ENCODE assay signal across 24 mouse cellular contexts in the genomic region with DNA sequence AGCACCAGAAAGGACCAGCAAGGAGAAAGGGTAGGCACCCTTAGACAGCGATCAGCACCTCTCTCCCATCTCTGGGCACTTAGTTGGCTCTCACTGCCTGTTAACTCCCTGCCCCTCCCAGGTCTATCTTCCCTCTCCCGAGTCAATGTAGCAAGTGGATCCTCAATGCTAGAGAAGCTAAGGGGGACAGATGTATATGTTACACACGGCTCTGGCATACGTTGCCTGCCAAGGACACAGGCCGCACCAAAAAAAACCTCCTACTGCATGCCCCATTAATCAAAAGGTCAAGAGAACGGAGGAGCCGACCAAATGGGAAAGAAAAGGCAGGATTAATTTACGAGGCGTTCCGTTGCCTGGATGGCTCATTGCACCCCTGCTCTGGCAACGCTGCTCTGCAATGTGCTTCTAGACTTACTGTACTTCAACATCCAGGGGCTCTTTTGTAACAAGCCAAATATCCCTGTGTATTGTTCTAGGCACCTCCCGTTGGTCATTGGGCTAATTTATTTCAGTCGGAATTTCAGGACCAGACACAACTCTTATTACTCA. TPM values are rescaled to one million over a fixed set of nuclear protein-coding genes. Genes with fewer than 3 reads are reported as not detected.
A peak's percentile ranks its signal among the peaks of the same experiment; 100 is the strongest.
DNase-seq lines count a peak whose midpoint lies in the region; ATAC-seq and TF ChIP-seq lines count a peak whose summit lies in the region.
"Had no signal": no experiment of that assay in that cellular context is flagged by ENCODE, and none has a peak within 500 bp of the region (broad histone marks: within the 10 kb centered on the region; RNA-seq: fewer than 3 reads in every experiment).

No protein-coding gene starts in this region.

- ATAC-seq in forebrain, embryonic 14.5 days = no peak
- no peak for ATAC-seq in forebrain, postnatal 0 days
- ATAC-seq in midbrain, postnatal 0 days (ENCODE audit: low FRiP score) = no peak
- ATAC-seq in midbrain, embryonic 11.5 days (ENCODE audit: low FRiP score) = no peak
- ATAC-seq: intestine, postnatal 0 days; Patski had no signal

- H3K9me3 ChIP-seq in forebrain, embryonic 14.5 days (replicated peaks; ENCODE audit: control insufficient read depth, low read length) = no peaks in the 10 kb centered on the region
- no peaks in the 10 kb centered on the region for H3K9me3 ChIP-seq in forebrain, postnatal 0 days (ENCODE audit: low read length)
- H3K9me3 ChIP-seq in midbrain, postnatal 0 days (ENCODE audit: low read length) = no peaks in the 10 kb centered on the region
- H3K9me3 ChIP-seq in midbrain, embryonic 11.5 days (ENCODE audit: control insufficient read depth, low read length) = no peaks in the 10 kb centered on the region
- no peaks in the 10 kb centered on the region for H3K9me3 ChIP-seq in limb, embryonic 10.5 days (replicated peaks)
- H3K9me3 ChIP-seq: embryonic facial prominence, embryonic 15.5 days; forebrain, embryonic 10.5 days; limb, embryonic 15.5 days had no signal

- no peak for TF ChIP-seq CTCF in forebrain, postnatal 0 days (IDR thresholded peaks at IDR 0.05; ENCODE audit: low read depth)
- TF ChIP-seq CTCF in midbrain, postnatal 0 days (IDR thresholded peaks at IDR 0.05) = no peak

- WGBS in forebrain, embryonic 14.5 days = 45% methylated on average over 13 of the region's 13 CpGs
- WGBS in forebrain, postnatal 0 days = 37% methylated on average over 13 of the region's 13 CpGs
- 37% methylated on average over 13 of the region's 13 CpGs for WGBS in midbrain, postnatal 0 days
- 47% methylated on average over 13 of the region's 13 CpGs for WGBS in midbrain, embryonic 11.5 days
- 25% methylated on average over 13 of the region's 13 CpGs for WGBS in limb, embryonic 10.5 days

- H3K4me1 ChIP-seq in forebrain, embryonic 14.5 days (ENCODE audit: control insufficient read depth, insufficient read depth, low read length) = no peaks in the 10 kb centered on the region
- no peaks in the 10 kb centered on the region for H3K4me1 ChIP-seq in forebrain, postnatal 0 days (ENCODE audit: insufficient read depth)
- H3K4me1 ChIP-seq in midbrain, postnatal 0 days (ENCODE audit: insufficient read depth, low read length) = no peaks in the 10 kb centered on the region
- H3K4me1 ChIP-seq in midbrain, embryonic 11.5 days (ENCODE audit: control insufficient read depth, insufficient read depth, low read length) = no peaks in the 10 kb centered on the region
- peaks cover 16% of the 10 kb centered on the region for H3K4me1 ChIP-seq in limb, embryonic 10.5 days
- H3K4me1 ChIP-seq: embryonic facial prominence, embryonic 15.5 days; limb, embryonic 15.5 days had no signal

- H3K36me3 ChIP-seq in forebrain, embryonic 14.5 days (ENCODE audit: control insufficient read depth, insufficient read depth, low read length) = no peaks in the 10 kb centered on the region
- H3K36me3 ChIP-seq in forebrain, postnatal 0 days (ENCODE audit: insufficient read depth) = no peaks in the 10 kb centered on the region
- no peaks in the 10 kb centered on the region for H3K36me3 ChIP-seq in midbrain, postnatal 0 days (ENCODE audit: insufficient read depth, low read length)
- no peaks in the 10 kb centered on the region for H3K36me3 ChIP-seq in midbrain, embryonic 11.5 days (ENCODE audit: control insufficient read depth, insufficient read depth, low read length)
- H3K36me3 ChIP-seq in limb, embryonic 10.5 days = no peaks in the 10 kb centered on the region
- H3K36me3 ChIP-seq: embryonic facial prominence, embryonic 15.5 days; forebrain, embryonic 10.5 days; limb, embryonic 15.5 days had no signal

- no peak overlapping the region for H3K9ac ChIP-seq in forebrain, embryonic 14.5 days (ENCODE audit: low read length)
- no peak overlapping the region for H3K9ac ChIP-seq in forebrain, postnatal 0 days
- H3K9ac ChIP-seq in midbrain, postnatal 0 days (replicated peaks; ENCODE audit: low read length, poor library complexity, severe bottlenecking) = no peak overlapping the region
- no peak overlapping the region for H3K9ac ChIP-seq in midbrain, embryonic 11.5 days (ENCODE audit: low read length)
- H3K9ac ChIP-seq: embryonic facial prominence, embryonic 15.5 days; hindbrain, embryonic 14.5 days; limb, embryonic 15.5 days had no signal

- DNase-seq in forebrain, embryonic 14.5 days (ENCODE audit: low spot score) = peak; percentile 3
- no peak for DNase-seq in forebrain, postnatal 0 days
- DNase-seq in midbrain, postnatal 0 days (ENCODE audit: low spot score) = peak; percentile 3
- DNase-seq in midbrain, embryonic 11.5 days (ENCODE audit: low spot score, missing footprints) = no peak
- no peak for DNase-seq in limb, embryonic 10.5 days (ENCODE audit: low spot score)
- DNase-seq in urinary bladder, postnatal 10 days (ENCODE audit: low spot score) = no peak
- no peak for DNase-seq in thymus, postnatal 14 days
- DNase-seq: B cell, adult 2 months; cerebellum, adult 18-20 months; gastrocnemius, postnatal 25 days; lung, postnatal 10 days; thymus, postnatal 4 days had no signal

- H3K4me2 ChIP-seq in forebrain, embryonic 14.5 days (ENCODE audit: low read length) = no peak overlapping the region
- no peak overlapping the region for H3K4me2 ChIP-seq in forebrain, postnatal 0 days (ENCODE audit: low read depth)
- H3K4me2 ChIP-seq in midbrain, postnatal 0 days (ENCODE audit: low read depth, low read length, poor library complexity, severe bottlenecking) = no peak overlapping the region
- no peak overlapping the region for H3K4me2 ChIP-seq in midbrain, embryonic 11.5 days
- H3K4me2 ChIP-seq: embryonic facial prominence, embryonic 15.5 days; hindbrain, embryonic 14.5 days; limb, embryonic 15.5 days had no signal

- no peak overlapping the region for H3K4me3 ChIP-seq in forebrain, embryonic 14.5 days (ENCODE audit: low read depth, low read length)
- H3K4me3 ChIP-seq in forebrain, postnatal 0 days (ENCODE audit: low read depth, low read length) = no peak overlapping the region
- no peak overlapping the region for H3K4me3 ChIP-seq in midbrain, postnatal 0 days (ENCODE audit: low read depth, low read length)
- H3K4me3 ChIP-seq in midbrain, embryonic 11.5 days (ENCODE audit: low read depth, low read length) = no peak overlapping the region
- no peak overlapping the region for H3K4me3 ChIP-seq in limb, embryonic 10.5 days
- H3K4me3 ChIP-seq: embryonic facial prominence, embryonic 15.5 days; forebrain, embryonic 10.5 days; layer of hippocampus, adult 2 months; limb, embryonic 15.5 days had no signal

- H3K27ac ChIP-seq in forebrain, embryonic 14.5 days (ENCODE audit: low read depth, low read length) = no peak overlapping the region
- no peak overlapping the region for H3K27ac ChIP-seq in forebrain, postnatal 0 days (ENCODE audit: low read depth, low read length)
- H3K27ac ChIP-seq in midbrain, postnatal 0 days (ENCODE audit: low read depth, low read length) = no peak overlapping the region
- H3K27ac ChIP-seq in midbrain, embryonic 11.5 days (ENCODE audit: low read depth, low read length) = no peak overlapping the region
- H3K27ac ChIP-seq in limb, embryonic 10.5 days = peak overlapping the region; percentile 9; the same call in 1 of the 2 replicates
- H3K27ac ChIP-seq: embryonic facial prominence, embryonic 15.5 days; forebrain, embryonic 10.5 days; hindbrain, embryonic 14.5 days; layer of hippocampus, adult 2 months; limb, embryonic 15.5 days had no signal

- H3K27me3 ChIP-seq in forebrain, embryonic 14.5 days (replicated peaks; ENCODE audit: control insufficient read depth, insufficient read depth, low read length) = no peaks in the 10 kb centered on the region
- no peaks in the 10 kb centered on the region for H3K27me3 ChIP-seq in forebrain, postnatal 0 days (ENCODE audit: insufficient read depth, low read length)
- no peaks in the 10 kb centered on the region for H3K27me3 ChIP-seq in midbrain, postnatal 0 days (ENCODE audit: insufficient read depth, low read length)
- no peaks in the 10 kb centered on the region for H3K27me3 ChIP-seq in midbrain, embryonic 11.5 days (ENCODE audit: control insufficient read depth, insufficient read depth, low read length)
- 0 out of 2 replicates have a peak, but pooled peaks cover 4% of the 10 kb centered on the region for H3K27me3 ChIP-seq in limb, embryonic 10.5 days (ENCODE audit: low read depth, poor library complexity, severe bottlenecking)
- H3K27me3 ChIP-seq: limb, embryonic 15.5 days; Patski had no signal

RNA-seq across cellular contexts. Expression of a gene that starts 10.0 kb away (rescaled TPM):
- polyA plus RNA-seq in forebrain, embryonic 14.5 days (2014; fragmentation: Nextera tagmentation; extraction: Ambion mirVana) = not detected in 2 replicates
- total RNA-seq in forebrain, postnatal 0 days (2014; rRNA removed) = not detected in 2 replicates
- not detected in 2 replicates for polyA plus RNA-seq in forebrain, postnatal 0 days (2015; fragmentation: Nextera tagmentation; extraction: Ambion mirVana)
- not detected in 2 replicates for total RNA-seq in midbrain, postnatal 0 days (2014; rRNA removed)
- polyA plus RNA-seq in midbrain, postnatal 0 days (2015; fragmentation: Nextera tagmentation; extraction: Ambion mirVana) = not detected in 2 replicates
- polyA plus RNA-seq in midbrain, embryonic 11.5 days (2014; fragmentation: Nextera tagmentation; extraction: Ambion mirVana) = not detected in 2 replicates
- not detected in 2 replicates for polyA plus RNA-seq in limb, embryonic 10.5 days (2016; fragmentation: Nextera tagmentation; extraction: Ambion mirVana)
- total RNA-seq: gastrocnemius, postnatal 25 days; layer of hippocampus, adult 2 months; left cerebral cortex, adult 8-10 months; megakaryocyte-erythroid progenitor cell, adult 5-6 weeks had no signal
- polyA plus RNA-seq: embryonic facial prominence, embryonic 15.5 days; forebrain, embryonic 10.5 days; heart, postnatal 0 days; hindbrain, embryonic 14.5 days; intestine, postnatal 0 days; limb, embryonic 15.5 days; liver, embryonic 16.5 days; Patski; small intestine, adult 2 months had no signal

Comparison
In these comparisons a context has a peak if more than half of its experiments do, and no peak if none do; other contexts are left out.
1. DNase-seq: peak in forebrain, embryonic 14.5 days (single experiment) and midbrain, postnatal 0 days (single experiment); none in forebrain, postnatal 0 days (single experiment), midbrain, embryonic 11.5 days (single experiment), limb, embryonic 10.5 days (single experiment), urinary bladder, postnatal 10 days (single experiment) and thymus, postnatal 14 days (single experiment).